Mouse (Mus musculus) E14TG2a.4 (cell line): Measurements from ENCODE around the gene Eef1akmt2.

ENCODE experiments used
- CTCF ChIP-seq: conservative IDR thresholded peaks from 2 replicates; pipeline ENCODE4 v1.5.1; 2014; ENCODE audit warnings: low read length
- POU5F1 ChIP-seq: IDR thresholded peaks from 2 replicates; pipeline ENCODE4 v1.6.1; 2014; ENCODE audit warnings: low read length, borderline replicate concordance

GRCm38 (mm10) chr7:132843152-132843551 lies 9.3 kb downstream of the Eef1akmt2 start:
- TF ChIP-seq CTCF (no peak), POU5F1 (no peak)
